Mouse (Mus musculus) retina, adult 2 months (tissue): ENCODE data around the gene Vwa5a.

Experiments used
- DNase-seq: peaks from one replicate; pipeline ENCODE4 v3.0.0-alpha.2; 2012; ENCODE audit warnings: low read depth, low spot score

Gene Vwa5a

DNA sequence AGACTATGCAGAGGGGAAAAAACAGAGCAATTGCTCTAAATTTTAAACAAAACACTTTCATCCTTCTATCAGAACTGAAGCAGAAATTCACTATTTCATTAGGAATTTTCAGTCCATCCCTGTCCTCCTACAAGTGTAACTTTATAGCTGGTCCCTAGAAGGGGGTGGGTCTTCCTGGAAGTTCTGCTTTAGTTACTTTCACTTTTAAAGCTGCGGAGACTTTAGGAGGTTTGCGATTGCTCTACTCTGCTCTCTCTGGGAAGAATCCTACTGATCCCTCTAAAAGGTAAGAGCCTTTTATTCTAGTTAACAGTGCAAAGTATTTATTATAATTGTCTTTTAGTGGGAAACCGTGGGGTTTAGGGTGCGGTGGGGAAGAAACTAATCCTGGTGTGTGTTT, at the start of gene Vwa5a:
Gene Vwa5a (plus strand): TSS at position 167 of the 400 bp plus-strand sequence.
- no peak for DNase-seq

DNA sequence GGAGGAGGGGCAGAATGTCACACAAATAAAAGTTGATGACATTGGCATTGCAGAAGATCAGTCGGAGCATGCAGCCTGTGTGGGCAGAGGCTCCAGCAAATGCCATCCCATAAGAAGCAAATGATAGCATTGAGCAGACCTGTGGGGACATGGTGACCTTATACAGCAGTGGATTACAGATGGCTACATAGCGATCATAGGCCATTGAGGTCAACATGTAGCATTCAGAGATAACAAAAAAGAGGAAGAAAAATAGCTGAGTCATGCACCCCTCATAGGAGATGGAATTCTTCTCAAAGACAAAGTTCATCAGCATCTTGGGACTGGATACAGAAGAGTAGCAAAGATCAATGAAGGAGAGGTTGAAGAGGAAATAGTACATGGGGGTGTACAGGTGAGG, 45.2 kb upstream of the Vwa5a start:
- DNase-seq, result no peak

DNA sequence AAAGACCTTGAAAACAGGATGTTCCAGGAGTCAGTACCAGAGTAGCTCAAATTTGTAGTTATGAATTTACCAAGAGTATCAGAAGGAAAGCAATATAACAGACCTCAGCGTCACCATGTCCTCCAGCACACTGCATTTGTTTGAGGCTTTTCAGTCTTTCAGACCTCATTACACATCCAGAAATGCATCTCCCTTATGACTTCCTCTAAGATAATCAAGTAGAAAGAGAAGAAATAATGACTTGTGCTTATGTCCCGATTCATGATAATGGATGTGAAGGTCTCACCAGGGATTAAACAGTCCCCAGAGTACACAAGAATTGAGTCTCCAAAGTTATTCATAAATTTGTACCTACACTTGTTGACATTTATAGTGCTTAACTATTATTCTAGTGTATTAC, 43.6 kb upstream of the Vwa5a start, which contains the start of gene Olfr918:
Gene Olfr918 (minus strand): TSS at position 101 of the 400 bp plus-strand sequence.
- DNase-seq, result no peak

DNA sequence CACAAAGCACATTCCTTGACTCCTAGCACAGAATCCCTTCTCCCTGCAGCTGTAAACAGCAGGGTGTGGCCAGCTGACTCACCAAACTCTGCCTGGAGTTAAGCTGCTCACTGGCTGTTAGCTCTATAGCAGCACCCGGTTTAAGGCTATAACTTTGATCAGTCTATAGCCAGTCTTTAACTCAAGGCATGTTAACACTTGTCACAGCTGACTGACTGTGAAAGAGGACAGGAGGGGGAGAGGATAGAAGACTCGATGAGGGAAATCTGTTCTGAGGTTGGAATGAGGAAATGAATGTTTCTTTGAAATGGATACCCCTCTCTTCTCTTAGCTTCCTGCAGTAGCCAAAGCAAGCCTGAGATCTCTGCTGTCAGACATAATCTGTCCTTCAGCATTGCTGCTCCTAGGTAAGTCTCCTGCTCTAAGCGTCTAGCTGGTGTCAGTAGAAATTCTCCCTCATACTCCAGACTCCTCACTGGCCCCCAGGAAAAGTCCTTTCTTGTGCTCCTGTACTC, 916 bp downstream of the Vwa5a start:
- DNase-seq, result no peak

DNA sequence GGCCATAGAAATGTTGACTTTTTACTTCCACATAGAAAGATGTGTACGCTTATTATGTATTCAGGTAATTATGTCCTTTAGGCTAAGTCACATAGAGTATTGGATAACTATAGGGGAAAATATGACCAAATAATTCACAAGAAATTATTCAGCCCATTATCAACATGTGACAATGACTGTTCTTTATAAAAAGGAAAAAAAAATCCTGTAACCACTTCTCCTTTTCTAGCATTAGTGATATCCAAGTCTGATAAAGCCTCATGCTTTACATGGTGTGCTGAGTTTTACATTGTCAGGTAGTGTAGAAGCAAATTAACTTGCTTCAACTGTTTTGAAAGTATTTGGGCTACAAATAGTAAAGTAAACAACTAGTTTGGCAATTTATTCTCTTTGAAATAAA, 6.0 kb downstream of the Vwa5a start:
- DNase-seq, result no peak

DNA sequence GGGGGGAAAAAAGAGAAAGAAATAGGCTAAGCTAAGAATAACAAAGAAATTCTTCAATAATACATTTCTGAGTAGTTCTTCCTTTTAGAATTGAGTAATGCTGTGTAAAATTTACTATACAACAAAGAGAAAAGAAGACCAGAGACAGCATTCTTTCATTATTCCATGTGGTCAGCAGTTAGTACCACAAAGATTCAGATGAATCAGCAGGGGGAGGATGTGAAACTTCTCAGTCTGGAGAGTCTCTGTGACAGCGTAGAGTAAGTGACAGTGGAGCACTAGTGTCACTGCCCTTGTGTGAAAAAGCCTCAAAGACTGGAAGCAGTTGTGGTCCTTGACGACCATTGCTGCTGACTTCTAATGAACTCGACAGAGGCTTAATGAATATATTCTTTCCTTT, 10.2 kb downstream of the Vwa5a start:
- DNase-seq, result no peak

DNA sequence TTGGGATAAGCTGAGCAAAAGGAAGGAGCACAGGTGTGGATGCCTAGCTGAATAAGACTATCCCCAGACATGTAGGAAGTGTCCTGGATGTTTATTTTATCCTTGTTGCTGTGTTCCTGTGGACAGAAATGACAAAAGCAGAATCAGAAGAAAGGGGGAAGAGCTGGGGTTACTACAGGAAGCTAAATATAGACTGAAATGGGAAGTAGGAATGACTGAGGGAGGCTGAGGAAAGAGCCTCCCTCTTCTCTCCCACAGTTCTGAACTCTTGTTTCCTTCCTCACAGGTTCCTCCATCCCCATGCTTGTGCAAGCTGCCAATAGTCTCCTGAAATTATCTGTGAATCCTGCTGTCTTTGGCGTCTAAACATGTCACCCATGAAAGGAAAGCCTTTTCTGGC, 23.3 kb downstream of the Vwa5a start:
- DNase-seq, result no peak

DNA sequence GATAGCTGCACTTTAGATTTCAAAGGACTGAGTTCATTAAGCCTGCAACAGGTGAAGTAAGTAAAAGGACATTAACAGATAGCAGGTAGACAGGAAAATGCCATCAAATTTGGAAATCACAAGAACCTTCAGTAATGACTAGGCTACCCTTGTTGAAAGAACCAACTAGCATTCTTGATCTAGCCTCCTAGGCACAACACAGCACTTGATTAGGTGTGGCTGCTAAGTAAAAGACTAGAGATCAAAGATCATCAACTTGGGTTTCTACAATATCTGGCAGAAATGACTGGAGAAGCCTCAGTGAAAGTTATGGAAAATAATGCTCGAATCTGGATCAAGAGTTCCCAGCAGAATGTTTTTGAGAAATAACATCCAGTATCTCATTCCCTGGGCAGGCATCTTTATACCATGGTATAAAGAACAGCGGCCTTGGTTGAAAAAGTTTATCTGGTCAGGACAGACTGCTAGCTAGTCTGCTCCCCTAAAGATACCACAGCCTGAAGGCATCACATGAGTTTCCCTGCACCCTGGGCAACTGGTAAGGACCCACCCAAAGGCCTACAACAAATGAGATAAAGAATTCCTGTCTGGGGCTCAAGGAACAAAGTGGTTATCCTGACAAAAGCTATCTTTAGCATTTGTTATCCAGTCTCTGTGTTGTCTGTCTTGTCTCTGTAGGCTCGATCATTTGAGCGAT, 26.7 kb downstream of the Vwa5a start:
- no peak for DNase-seq

DNA sequence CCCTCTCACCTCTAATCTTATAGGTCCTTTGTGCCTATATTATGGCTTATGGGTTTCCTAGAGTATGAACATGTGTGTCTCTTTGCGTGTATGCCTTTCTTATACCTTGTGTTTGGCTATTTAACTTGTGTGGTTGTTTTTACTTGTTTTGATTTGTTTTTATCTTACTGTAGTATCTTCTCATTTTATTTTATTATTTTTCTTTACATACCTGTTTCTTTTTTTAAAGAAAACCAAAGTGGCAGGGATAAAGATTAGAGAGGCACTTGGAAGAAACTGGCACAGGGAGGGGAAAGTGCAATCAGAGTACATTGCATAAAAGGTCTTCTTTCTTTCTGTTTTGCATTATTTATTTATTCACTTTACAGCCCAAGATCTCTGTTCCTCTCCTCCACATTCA, 33.9 kb downstream of the Vwa5a start, which contains the start of gene Olfr920:
Gene Olfr920 (plus strand): TSS at position 301 of the 400 bp plus-strand sequence.
- DNase-seq, result no peak

DNA sequence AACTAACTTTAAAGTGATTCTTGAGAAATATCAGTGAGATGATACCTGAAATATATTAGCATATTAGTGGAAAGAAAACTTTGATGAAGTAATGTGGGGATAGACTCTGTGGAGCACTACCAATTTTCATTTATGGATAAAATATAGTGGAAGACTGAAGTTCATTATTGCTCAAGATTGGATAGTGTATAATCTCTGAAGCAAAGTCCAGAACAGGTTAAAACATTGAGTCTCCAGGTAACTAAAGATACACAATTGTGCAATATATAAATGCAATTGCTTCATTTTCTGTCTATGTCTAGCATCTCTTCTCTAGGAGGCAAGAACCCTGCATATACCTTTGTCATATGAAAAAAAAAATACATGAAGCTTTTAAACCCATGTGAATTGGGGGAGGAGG, 54.7 kb downstream of the Vwa5a start, which contains the start of gene Olfr921:
Gene Olfr921 (plus strand): TSS at position 301 of the 400 bp plus-strand sequence.
- no peak for DNase-seq

DNA sequence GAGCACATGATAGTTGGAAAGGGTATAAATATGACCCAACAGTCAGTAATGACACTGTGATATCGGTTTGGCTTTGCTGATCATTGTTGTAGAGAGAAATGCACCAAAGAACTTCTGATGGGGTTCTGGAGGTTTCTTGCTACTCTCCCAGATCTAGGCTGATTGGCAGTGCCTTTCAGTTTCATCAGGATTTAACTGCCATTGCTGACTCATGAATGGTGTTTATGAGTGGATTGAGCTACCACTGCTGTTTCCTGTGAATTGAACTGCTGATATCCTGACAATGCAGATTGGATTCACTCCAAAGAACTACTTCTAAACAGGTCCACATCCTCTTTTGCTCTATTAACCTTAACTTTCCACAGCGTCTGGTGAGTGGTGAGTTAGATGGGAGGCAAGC, 74.6 kb downstream of the Vwa5a start:
- DNase-seq, result no peak
